Mouse (Mus musculus): ENCODE data around the gene Zfyve21. TPM values are rescaled to one million over a fixed set of nuclear protein-coding genes. Genes with fewer than 3 reads are reported as not detected.

Gene Zfyve21
- polyA plus RNA-seq, 1 experiment, result 146 TPM

DNA sequence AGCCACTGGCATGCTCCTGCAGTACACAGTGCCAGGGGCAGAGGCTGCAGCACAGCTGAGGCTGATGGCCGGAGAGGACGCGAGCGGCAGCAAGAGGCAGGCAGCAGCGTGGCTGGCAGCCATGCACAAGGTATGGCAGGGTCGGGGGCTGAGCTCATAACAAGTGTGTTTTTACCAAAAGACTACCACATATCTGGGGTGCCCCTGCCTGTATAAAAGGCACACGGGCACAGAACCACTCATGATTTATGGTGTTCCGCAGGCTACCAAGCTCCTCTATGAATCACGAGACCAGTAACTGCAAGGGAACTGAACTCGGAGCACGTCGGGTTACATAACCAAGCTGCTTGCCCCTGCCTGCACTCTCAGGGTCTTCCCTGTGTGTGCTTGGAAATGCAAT lies 13.6 kb downstream of the Zfyve21 start:
- Histone ChIP-seq H3K27ac (ENCODE audit: insufficient read depth, low read depth, low read length) (no peak overlapping the region), H3K27me3 (ENCODE audit: control insufficient read depth, insufficient read depth, low read length) (no peaks in the 10 kb centered on the region), H3K4me3 (ENCODE audit: low read depth, low read length) (no peak overlapping the region), H3K36me3 (ENCODE audit: control insufficient read depth, insufficient read depth, low read length) (peaks cover 85% of the 10 kb centered on the region), H3K4me1 (ENCODE audit: control insufficient read depth, insufficient read depth, insufficient read length, low read length) (no peaks in the 10 kb centered on the region)
- WGBS, result 91% methylated on average over 12 of the region's 12 CpGs
- TF ChIP-seq POLR2A (IDR thresholded peaks at IDR 0.05; ENCODE audit: low read depth, low read length) (no peak), CTCF (IDR thresholded peaks at IDR 0.05; ENCODE audit: extremely low read depth, insufficient read length, insufficient replicate concordance, low read depth, low read length) (no peak)

DNA sequence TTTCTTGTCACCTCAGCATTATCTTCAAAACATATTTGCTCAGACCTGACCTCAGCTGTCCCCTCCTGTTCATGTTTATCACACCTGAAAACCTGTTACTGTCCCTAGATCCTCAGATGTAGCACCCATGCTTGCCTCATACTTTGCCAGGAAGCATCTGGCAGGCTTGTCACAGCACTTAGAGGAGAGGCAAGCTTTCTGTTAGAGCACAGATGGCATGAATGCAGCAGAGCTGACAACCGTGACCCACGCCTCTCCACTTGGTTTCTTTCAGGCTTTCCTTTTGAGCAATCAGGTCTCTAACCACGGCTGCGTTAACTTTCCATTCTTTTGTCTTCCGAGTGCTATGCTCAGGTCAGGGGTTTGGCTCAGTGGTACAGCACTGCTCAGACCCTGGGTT lies 15.5 kb downstream of the Zfyve21 start:
- H3K36me3 ChIP-seq (ENCODE audit: control insufficient read depth, insufficient read depth, low read length), result peaks cover 91% of the 10 kb centered on the region
- TF ChIP-seq POLR2A (IDR thresholded peaks at IDR 0.05; ENCODE audit: low read depth, low read length), result no peak
- no peak for TF ChIP-seq CTCF (IDR thresholded peaks at IDR 0.05; ENCODE audit: extremely low read depth, insufficient read length, insufficient replicate concordance, low read depth, low read length)
- 84% methylated on average over 5 of the region's 5 CpGs for WGBS

DNA sequence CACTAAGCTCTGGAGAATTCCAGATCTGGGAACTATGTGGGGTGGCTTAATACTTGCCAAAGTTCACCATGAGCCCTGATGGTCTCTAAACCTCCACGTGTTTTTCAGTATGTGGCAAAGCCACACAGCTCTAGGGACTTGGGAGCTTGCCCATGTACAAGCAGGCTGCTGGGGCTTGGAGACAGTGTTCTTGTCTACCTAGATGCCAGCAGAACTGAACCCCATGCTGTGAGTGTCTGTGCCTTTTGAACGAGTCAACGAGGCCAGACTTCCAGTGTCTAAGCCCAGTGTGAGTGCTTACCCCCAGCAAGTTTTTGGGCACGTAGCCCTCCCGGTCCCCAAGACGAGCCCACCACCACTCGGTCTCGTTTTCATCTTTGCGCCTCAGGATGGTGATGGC lies 16.0 kb downstream of the Zfyve21 start:
- 88% methylated on average over 9 of the region's 9 CpGs for WGBS
- no peak overlapping the region for H3K4me3 ChIP-seq (ENCODE audit: low read depth, low read length)

More for the DNA sequence above, 15.5 kb downstream of the Zfyve21 start:
- Histone ChIP-seq H3K27ac (ENCODE audit: insufficient read depth, low read depth, low read length) (no peak overlapping the region), H3K4me1 (ENCODE audit: control insufficient read depth, insufficient read depth, insufficient read length, low read length) (no peaks in the 10 kb centered on the region), H3K4me3 (ENCODE audit: low read depth, low read length) (no peak overlapping the region), H3K27me3 (ENCODE audit: control insufficient read depth, insufficient read depth, low read length) (no peaks in the 10 kb centered on the region)

DNA sequence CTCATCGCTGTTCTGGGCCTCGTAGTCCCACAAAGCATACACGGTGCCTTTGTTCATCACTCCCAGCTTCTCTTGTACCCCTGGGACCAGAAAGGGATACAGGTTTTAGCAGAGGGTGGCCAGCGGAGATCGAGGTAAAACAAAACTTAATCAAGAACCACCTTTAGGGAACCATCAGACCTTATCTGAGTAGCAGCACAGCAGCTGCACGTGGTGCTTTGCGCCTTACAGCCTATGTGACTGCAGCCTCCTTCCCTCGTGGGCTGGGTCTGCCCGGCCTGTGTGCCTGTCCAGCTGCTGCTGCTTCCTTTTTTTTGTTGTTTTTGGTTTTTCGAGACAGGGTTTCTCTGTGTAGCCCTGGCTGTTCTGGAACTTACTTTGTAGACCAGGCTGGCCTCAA lies 16.4 kb downstream of the Zfyve21 start:
- Histone ChIP-seq H3K4me1 (ENCODE audit: control insufficient read depth, insufficient read depth, insufficient read length, low read length) (no peaks in the 10 kb centered on the region), H3K36me3 (ENCODE audit: control insufficient read depth, insufficient read depth, low read length) (peaks cover 88% of the 10 kb centered on the region), H3K4me3 (ENCODE audit: low read depth, low read length) (no peak overlapping the region), H3K27ac (ENCODE audit: insufficient read depth, low read depth, low read length) (no peak overlapping the region), H3K27me3 (ENCODE audit: control insufficient read depth, insufficient read depth, low read length) (no peaks in the 10 kb centered on the region)
- TF ChIP-seq POLR2A (IDR thresholded peaks at IDR 0.05; ENCODE audit: low read depth, low read length), result no peak
- no peak for TF ChIP-seq CTCF (IDR thresholded peaks at IDR 0.05; ENCODE audit: extremely low read depth, insufficient read length, insufficient replicate concordance, low read depth, low read length)
- 76% methylated on average over 10 of the region's 10 CpGs for WGBS

More for the DNA sequence above, 16.0 kb downstream of the Zfyve21 start:
- peaks cover 90% of the 10 kb centered on the region for H3K36me3 ChIP-seq (ENCODE audit: control insufficient read depth, insufficient read depth, low read length)
- no peak for TF ChIP-seq CTCF (IDR thresholded peaks at IDR 0.05; ENCODE audit: extremely low read depth, insufficient read length, insufficient replicate concordance, low read depth, low read length)
- TF ChIP-seq POLR2A (IDR thresholded peaks at IDR 0.05; ENCODE audit: low read depth, low read length), result no peak
- H3K27ac ChIP-seq (ENCODE audit: insufficient read depth, low read depth, low read length), result no peak overlapping the region
- H3K27me3 ChIP-seq (ENCODE audit: control insufficient read depth, insufficient read depth, low read length), result no peaks in the 10 kb centered on the region
- no peaks in the 10 kb centered on the region for H3K4me1 ChIP-seq (ENCODE audit: control insufficient read depth, insufficient read depth, insufficient read length, low read length)

DNA sequence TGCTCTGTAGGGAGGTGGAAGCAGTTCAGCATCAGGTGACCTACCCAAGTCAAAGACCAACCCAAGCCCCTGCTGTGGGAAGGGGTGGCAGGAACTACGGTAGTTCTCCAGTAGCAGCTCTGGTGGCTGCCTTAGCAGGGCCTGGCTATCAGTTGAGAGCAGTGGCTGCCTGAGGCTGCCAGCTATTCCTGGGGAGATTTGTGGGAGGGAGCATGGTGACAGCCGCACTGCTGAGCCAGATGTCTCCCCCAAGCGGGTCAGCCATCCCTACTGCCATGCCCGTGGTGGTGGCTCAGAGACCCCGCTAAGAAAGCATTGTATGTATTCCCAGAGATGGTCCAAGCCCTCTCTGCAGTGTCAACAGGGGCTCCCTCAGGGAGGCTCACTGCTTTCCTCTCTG lies 18.7 kb downstream of the Zfyve21 start:
- Histone ChIP-seq H3K36me3 (ENCODE audit: control insufficient read depth, insufficient read depth, low read length) (peaks cover 87% of the 10 kb centered on the region), H3K4me3 (ENCODE audit: low read depth, low read length) (no peak overlapping the region), H3K27ac (ENCODE audit: insufficient read depth, low read depth, low read length) (no peak overlapping the region), H3K4me1 (ENCODE audit: control insufficient read depth, insufficient read depth, insufficient read length, low read length) (no peaks in the 10 kb centered on the region), H3K27me3 (ENCODE audit: control insufficient read depth, insufficient read depth, low read length) (no peaks in the 10 kb centered on the region)
- 92% methylated on average over 5 of the region's 5 CpGs for WGBS
- TF ChIP-seq CTCF (IDR thresholded peaks at IDR 0.05; ENCODE audit: extremely low read depth, insufficient read length, insufficient replicate concordance, low read depth, low read length) (no peak), POLR2A (IDR thresholded peaks at IDR 0.05; ENCODE audit: low read depth, low read length) (no peak)

DNA sequence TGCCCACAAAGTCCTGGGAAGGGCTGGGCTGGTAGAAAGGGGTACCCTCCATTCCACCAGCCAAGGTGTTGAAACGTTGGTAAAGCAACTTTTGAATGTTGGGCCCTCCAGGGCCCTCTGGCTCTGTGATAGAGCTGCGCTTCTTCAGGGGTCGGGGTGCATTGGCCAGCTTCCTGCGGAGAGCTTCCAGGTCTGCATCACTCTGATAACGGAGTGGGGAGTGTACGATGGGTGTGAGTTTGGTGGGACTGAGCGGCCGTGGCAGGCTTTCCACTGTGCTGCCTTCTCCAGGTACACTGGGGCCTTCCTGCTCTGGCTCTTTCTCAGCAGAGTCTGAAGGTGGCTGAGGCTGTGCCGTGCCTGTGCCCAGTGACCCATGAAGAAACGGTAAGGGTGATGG lies 19.5 kb downstream of the Zfyve21 start:
- Histone ChIP-seq H3K36me3 (ENCODE audit: control insufficient read depth, insufficient read depth, low read length) (peaks cover 86% of the 10 kb centered on the region), H3K4me1 (ENCODE audit: control insufficient read depth, insufficient read depth, insufficient read length, low read length) (no peaks in the 10 kb centered on the region), H3K4me3 (ENCODE audit: low read depth, low read length) (no peak overlapping the region), H3K27ac (ENCODE audit: insufficient read depth, low read depth, low read length) (no peak overlapping the region), H3K27me3 (ENCODE audit: control insufficient read depth, insufficient read depth, low read length) (no peaks in the 10 kb centered on the region)
- TF ChIP-seq POLR2A (IDR thresholded peaks at IDR 0.05; ENCODE audit: low read depth, low read length) (no peak), CTCF (IDR thresholded peaks at IDR 0.05; ENCODE audit: extremely low read depth, insufficient read length, insufficient replicate concordance, low read depth, low read length) (no peak)
- 89% methylated on average over 10 of the region's 10 CpGs for WGBS

DNA sequence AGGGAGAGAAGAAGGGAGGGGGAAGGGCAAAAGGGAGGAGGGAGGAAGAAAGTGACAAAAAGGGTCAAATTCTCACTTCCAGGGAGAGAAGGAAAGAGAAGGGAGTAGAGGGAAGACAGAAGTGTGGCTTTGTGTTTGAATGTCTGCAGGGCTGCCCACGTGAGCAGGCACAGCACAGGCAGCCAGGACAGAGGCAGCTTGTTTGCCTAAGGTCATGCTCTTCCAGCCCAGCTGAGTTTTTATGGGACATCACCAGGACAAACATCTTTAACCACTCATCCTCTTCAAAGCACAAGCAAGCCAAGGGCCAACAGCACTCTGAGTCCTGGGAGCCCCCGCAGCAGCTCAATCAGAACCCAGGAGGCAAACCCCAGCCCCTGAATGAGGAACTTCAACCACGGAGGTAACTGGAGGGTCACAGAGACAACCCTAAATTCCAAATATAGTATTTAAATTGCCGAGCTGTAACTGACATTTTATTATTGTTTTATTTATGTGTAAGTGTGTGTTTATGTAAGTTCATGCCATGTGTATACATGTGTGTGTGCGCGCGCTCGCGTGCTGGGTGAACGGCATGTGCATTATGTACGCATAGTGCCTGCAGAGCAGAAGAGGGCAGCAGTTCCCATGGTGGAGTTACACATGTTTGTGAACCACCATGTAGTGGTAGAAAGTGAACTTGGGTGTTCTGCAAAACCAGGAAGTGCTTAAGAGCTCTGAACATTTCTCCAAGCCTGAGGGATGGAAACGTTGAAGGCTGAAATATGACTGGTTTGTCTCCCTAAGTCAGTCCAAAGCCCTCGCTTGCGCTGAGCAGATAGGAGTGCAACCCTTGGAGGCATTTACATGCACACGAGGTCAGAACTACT lies 28.8 kb downstream of the Zfyve21 start:
- Histone ChIP-seq H3K36me3 (ENCODE audit: control insufficient read depth, insufficient read depth, low read length) (peaks cover 54% of the 10 kb centered on the region), H3K4me1 (ENCODE audit: control insufficient read depth, insufficient read depth, insufficient read length, low read length) (peaks cover 3% of the 10 kb centered on the region; the same call in 1 of the 2 replicates), H3K4me3 (ENCODE audit: low read depth, low read length) (no peak overlapping the region), H3K27ac (ENCODE audit: insufficient read depth, low read depth, low read length) (no peak overlapping the region), H3K27me3 (ENCODE audit: control insufficient read depth, insufficient read depth, low read length) (no peaks in the 10 kb centered on the region)
- 77% methylated on average over 15 of the region's 15 CpGs for WGBS
- no peak for TF ChIP-seq POLR2A (IDR thresholded peaks at IDR 0.05; ENCODE audit: low read depth, low read length)
- TF ChIP-seq CTCF (IDR thresholded peaks at IDR 0.05; ENCODE audit: extremely low read depth, insufficient read length, insufficient replicate concordance, low read depth, low read length), result no peak

Measured in small intestine, adult 2 months (tissue).